Mouse (Mus musculus): Measurements from ENCODE around the gene Sox5. TPM values are rescaled to one million over a fixed set of nuclear protein-coding genes. Genes with fewer than 3 reads are reported as not detected.
"Not testable (repeated sequence)": the region's sequence is repeated elsewhere in the genome, so short reads cannot be mapped to it uniquely, and the experiment has no call there.

Gene Sox5
- polyA plus RNA-seq, 1 experiment from 2014 or later = 61.5 TPM

GRCm38 (mm10) chr6:144297131-144297530 lies 484.6 kb downstream of the Sox5 start:
- H3K4me1 ChIP-seq (replicated peaks; ENCODE audit: control insufficient read depth, insufficient read depth, low read length) = no peaks in the 10 kb centered on the region
- no peak for DNase-seq (ENCODE audit: low spot score)
- H3K4me2 ChIP-seq (ENCODE audit: low read depth, low read length, severe bottlenecking) = no peak overlapping the region
- WGBS = 94% methylated on average over 1 of the region's 1 CpGs
- no peaks in the 10 kb centered on the region for H3K27me3 ChIP-seq (ENCODE audit: control insufficient read depth, insufficient read depth, low read length)
- peaks cover 5% of the 10 kb centered on the region; the same call in 1 of the 2 replicates for H3K9me3 ChIP-seq (ENCODE audit: control insufficient read depth, low read length)
- no peak for ATAC-seq (replicated peaks; ENCODE audit: low FRiP score)
- H3K36me3 ChIP-seq (ENCODE audit: control insufficient read depth, insufficient read depth, low read length) = no peaks in the 10 kb centered on the region
- no peak overlapping the region for H3K9ac ChIP-seq (ENCODE audit: low read length)
- no peak overlapping the region for H3K4me3 ChIP-seq (ENCODE audit: low read depth, low read length)
- no peak overlapping the region for H3K27ac ChIP-seq (ENCODE audit: low read depth, low read length)

DNA sequence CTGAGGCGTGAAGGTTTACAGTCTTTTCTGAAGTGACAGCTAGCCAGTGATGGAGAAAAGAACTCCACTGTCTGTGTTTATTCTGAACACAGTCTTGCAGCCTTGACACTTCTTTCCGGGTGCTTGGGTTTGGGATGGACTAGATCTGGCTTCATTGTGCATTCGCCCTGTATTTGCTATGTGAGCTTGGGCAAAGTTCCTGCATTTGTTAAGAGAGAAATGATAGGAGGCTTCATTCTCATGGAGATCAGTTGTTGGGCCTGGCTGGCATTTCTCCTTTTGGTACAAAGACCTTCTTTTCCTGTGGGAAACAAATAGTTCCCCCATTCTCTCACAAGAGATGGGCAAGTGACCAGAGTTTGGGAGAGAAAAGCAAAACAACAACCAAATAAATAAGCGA lies 490.3 kb downstream of the Sox5 start:
- ATAC-seq (replicated peaks; ENCODE audit: low FRiP score) = no peak
- DNase-seq (ENCODE audit: low spot score) = no peak
- no peak overlapping the region for H3K4me2 ChIP-seq (ENCODE audit: low read depth, low read length, severe bottlenecking)
- WGBS = 89% methylated on average over 4 of the region's 4 CpGs
- no peak overlapping the region for H3K4me3 ChIP-seq (ENCODE audit: low read depth, low read length)
- peaks cover 5% of the 10 kb centered on the region; the same call in 1 of the 2 replicates for H3K9me3 ChIP-seq (ENCODE audit: control insufficient read depth, low read length)
- no peaks in the 10 kb centered on the region for H3K36me3 ChIP-seq (ENCODE audit: control insufficient read depth, insufficient read depth, low read length)
- H3K9ac ChIP-seq (ENCODE audit: low read length) = no peak overlapping the region
- no peak overlapping the region for H3K27ac ChIP-seq (ENCODE audit: low read depth, low read length)
- H3K27me3 ChIP-seq (ENCODE audit: control insufficient read depth, insufficient read depth, low read length) = no peaks in the 10 kb centered on the region
- no peaks in the 10 kb centered on the region for H3K4me1 ChIP-seq (replicated peaks; ENCODE audit: control insufficient read depth, insufficient read depth, low read length)

GRCm38 (mm10) chr6:144286122-144286521 lies 495.7 kb downstream of the Sox5 start:
- Histone ChIP-seq H3K4me3 (ENCODE audit: low read depth, low read length) (no peak overlapping the region), H3K27me3 (ENCODE audit: control insufficient read depth, insufficient read depth, low read length) (no peaks in the 10 kb centered on the region), H3K9me3 (ENCODE audit: control insufficient read depth, low read length) (no peaks in the 10 kb centered on the region; the same call in 1 of the 2 replicates), H3K9ac (ENCODE audit: low read length) (no peak overlapping the region), H3K27ac (ENCODE audit: low read depth, low read length) (no peak overlapping the region), H3K4me1 (replicated peaks; ENCODE audit: control insufficient read depth, insufficient read depth, low read length) (no peaks in the 10 kb centered on the region), H3K4me2 (ENCODE audit: low read depth, low read length, severe bottlenecking) (no peak overlapping the region), H3K36me3 (ENCODE audit: control insufficient read depth, insufficient read depth, low read length) (no peaks in the 10 kb centered on the region)
- no peak for DNase-seq (ENCODE audit: low spot score)
- ATAC-seq (replicated peaks; ENCODE audit: low FRiP score) = no peak
- 88% methylated on average over 4 of the region's 4 CpGs for WGBS

GRCm38 (mm10) chr6:144283191-144283590 lies 498.6 kb downstream of the Sox5 start:
- WGBS = 90% methylated on average over 4 of the region's 8 CpGs
- no peaks in the 10 kb centered on the region for H3K4me1 ChIP-seq (replicated peaks; ENCODE audit: control insufficient read depth, insufficient read depth, low read length)

DNA sequence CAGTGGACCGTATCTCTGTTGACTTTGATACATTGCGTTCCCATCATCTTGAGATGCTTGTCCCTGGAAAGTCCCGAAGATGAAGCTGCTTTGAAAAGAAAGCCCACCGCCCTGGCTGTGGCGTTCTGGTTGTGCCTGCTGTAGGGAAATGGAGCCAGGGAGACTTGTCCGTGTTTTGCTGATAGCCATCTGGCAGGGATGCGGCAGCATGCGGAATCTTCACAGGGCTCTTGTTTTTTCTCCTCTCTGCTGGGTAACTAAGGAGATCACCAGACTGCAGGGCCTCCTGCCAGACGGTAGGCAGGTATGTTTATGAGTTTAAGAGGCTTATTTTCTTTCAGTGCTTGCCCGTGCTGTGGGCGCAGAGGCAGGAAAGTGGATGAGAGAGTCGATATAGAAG lies 499.0 kb downstream of the Sox5 start:
- WGBS = 87% methylated on average over 12 of the region's 12 CpGs
- H3K4me1 ChIP-seq (replicated peaks; ENCODE audit: control insufficient read depth, insufficient read depth, low read length) = no peaks in the 10 kb centered on the region
- no peak for DNase-seq (ENCODE audit: low spot score)
- no peaks in the 10 kb centered on the region; the same call in 1 of the 2 replicates for H3K9me3 ChIP-seq (ENCODE audit: control insufficient read depth, low read length)
- H3K27me3 ChIP-seq (ENCODE audit: control insufficient read depth, insufficient read depth, low read length) = no peaks in the 10 kb centered on the region
- ATAC-seq (replicated peaks; ENCODE audit: low FRiP score) = no peak
- no peak overlapping the region for H3K4me2 ChIP-seq (ENCODE audit: low read depth, low read length, severe bottlenecking)
- no peak overlapping the region for H3K27ac ChIP-seq (ENCODE audit: low read depth, low read length)
- H3K36me3 ChIP-seq (ENCODE audit: control insufficient read depth, insufficient read depth, low read length) = no peaks in the 10 kb centered on the region
- no peak overlapping the region for H3K4me3 ChIP-seq (ENCODE audit: low read depth, low read length)
- H3K9ac ChIP-seq (ENCODE audit: low read length) = no peak overlapping the region

More at GRCm38 (mm10) chr6:144283191-144283590, 498.6 kb downstream of the Sox5 start:
- Histone ChIP-seq H3K27me3 (ENCODE audit: control insufficient read depth, insufficient read depth, low read length) (no peaks in the 10 kb centered on the region), H3K27ac (ENCODE audit: low read depth, low read length) (no peak overlapping the region), H3K4me2 (ENCODE audit: low read depth, low read length, severe bottlenecking) (no peak overlapping the region), H3K4me3 (ENCODE audit: low read depth, low read length) (no peak overlapping the region), H3K9me3 (ENCODE audit: control insufficient read depth, low read length) (no peaks in the 10 kb centered on the region; the same call in 1 of the 2 replicates), H3K36me3 (ENCODE audit: control insufficient read depth, insufficient read depth, low read length) (no peaks in the 10 kb centered on the region), H3K9ac (ENCODE audit: low read length) (no peak overlapping the region)
- DNase-seq (ENCODE audit: low spot score) = no peak
- ATAC-seq (replicated peaks; ENCODE audit: low FRiP score) = no peak

DNA sequence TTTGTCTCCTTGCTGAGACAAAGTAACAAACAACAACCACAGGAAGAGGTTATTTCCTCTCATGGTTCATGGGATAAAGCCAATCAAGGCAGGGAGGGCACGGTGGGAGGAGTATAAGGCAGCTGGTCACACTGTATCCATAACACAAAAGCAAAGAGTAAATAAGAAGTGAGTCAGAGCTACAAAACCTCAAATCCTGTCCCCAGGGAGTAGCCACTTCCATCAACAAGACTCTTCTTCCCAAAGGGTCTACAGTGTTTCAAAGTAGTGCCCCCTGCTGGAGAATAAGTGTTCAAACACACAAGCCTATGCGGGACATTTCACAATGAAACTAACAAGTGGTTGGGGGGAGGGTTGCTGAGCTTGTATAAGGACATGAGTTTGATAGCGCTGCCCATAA lies 500.1 kb downstream of the Sox5 start:
- Histone ChIP-seq H3K36me3 (ENCODE audit: control insufficient read depth, insufficient read depth, low read length) (no peaks in the 10 kb centered on the region), H3K9me3 (ENCODE audit: control insufficient read depth, low read length) (no peaks in the 10 kb centered on the region; the same call in 1 of the 2 replicates), H3K9ac (ENCODE audit: low read length) (no peak overlapping the region), H3K27ac (ENCODE audit: low read depth, low read length) (no peak overlapping the region), H3K4me3 (ENCODE audit: low read depth, low read length) (no peak overlapping the region), H3K4me2 (ENCODE audit: low read depth, low read length, severe bottlenecking) (no peak overlapping the region), H3K27me3 (ENCODE audit: control insufficient read depth, insufficient read depth, low read length) (no peaks in the 10 kb centered on the region), H3K4me1 (replicated peaks; ENCODE audit: control insufficient read depth, insufficient read depth, low read length) (no peaks in the 10 kb centered on the region)
- ATAC-seq (replicated peaks; ENCODE audit: low FRiP score) (no peak), DNase-seq (ENCODE audit: low spot score) (no peak)
- WGBS = 99% methylated on average over 3 of the region's 3 CpGs

DNA sequence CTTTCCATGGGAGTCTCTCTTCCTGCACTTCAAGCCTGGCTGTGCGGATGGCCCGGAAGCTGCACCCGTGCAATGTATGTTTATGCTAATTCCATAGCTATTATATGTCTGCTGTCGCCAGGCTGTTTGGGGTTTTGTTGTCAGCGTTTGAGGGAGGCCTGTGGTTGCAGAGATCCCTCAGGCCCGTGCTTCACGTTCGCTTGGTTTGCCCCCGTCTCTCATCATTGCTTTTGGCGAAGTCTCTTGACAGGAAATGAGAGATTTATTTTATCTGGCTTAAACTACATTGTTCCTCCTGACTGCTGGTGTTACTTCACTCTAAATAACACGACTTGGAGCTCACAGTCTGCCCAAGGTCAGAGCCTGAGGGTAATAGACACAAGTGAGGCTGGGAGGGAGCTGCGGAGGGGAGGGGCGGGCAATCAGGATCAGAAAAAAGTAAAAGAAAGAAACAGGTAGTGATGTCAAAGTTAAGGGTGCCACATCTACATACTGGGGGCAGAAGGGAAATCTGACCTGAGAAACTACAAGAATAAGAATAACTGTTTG lies 503.2 kb downstream of the Sox5 start:
- 79% methylated on average over 13 of the region's 13 CpGs for WGBS
- ATAC-seq (replicated peaks; ENCODE audit: low FRiP score) (no peak), DNase-seq (ENCODE audit: low spot score) (no peak)
- H3K27me3 ChIP-seq (ENCODE audit: control insufficient read depth, insufficient read depth, low read length) = no peaks in the 10 kb centered on the region
- H3K4me2 ChIP-seq (ENCODE audit: low read depth, low read length, severe bottlenecking) = no peak overlapping the region
- no peak overlapping the region for H3K4me3 ChIP-seq (ENCODE audit: low read depth, low read length)
- no peaks in the 10 kb centered on the region; the same call in 1 of the 2 replicates for H3K4me1 ChIP-seq (replicated peaks; ENCODE audit: control insufficient read depth, insufficient read depth, low read length)
- H3K27ac ChIP-seq (ENCODE audit: low read depth, low read length) = no peak overlapping the region
- no peaks in the 10 kb centered on the region; the same call in 1 of the 2 replicates for H3K9me3 ChIP-seq (ENCODE audit: control insufficient read depth, low read length)
- no peaks in the 10 kb centered on the region for H3K36me3 ChIP-seq (ENCODE audit: control insufficient read depth, insufficient read depth, low read length)
- no peak overlapping the region for H3K9ac ChIP-seq (ENCODE audit: low read length)

DNA sequence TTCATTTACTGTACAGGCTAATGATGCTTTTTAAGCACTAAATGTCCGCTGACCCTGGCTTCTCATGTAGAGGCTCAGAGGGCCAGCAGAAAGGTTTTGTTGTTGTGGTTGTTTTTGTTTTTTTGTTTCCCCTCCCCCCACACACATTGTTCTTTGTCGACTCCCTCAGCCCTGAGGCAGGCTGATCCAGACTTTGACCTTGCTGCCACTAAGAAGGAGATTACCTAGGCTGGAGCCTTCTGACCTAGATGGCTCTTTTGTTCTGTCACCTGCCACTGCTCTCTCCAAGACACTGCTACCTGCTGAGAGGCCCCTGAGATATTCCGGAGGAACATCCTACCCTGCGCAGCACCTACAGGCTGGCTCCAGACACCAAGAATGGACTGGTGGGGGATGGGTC lies 508.4 kb downstream of the Sox5 start:
- not testable (repeated sequence) for H3K4me3 ChIP-seq (ENCODE audit: low read depth, low read length); H3K9me3 ChIP-seq (ENCODE audit: control insufficient read depth, low read length); ATAC-seq (replicated peaks; ENCODE audit: low FRiP score); H3K36me3 ChIP-seq (ENCODE audit: control insufficient read depth, insufficient read depth, low read length); H3K9ac ChIP-seq (ENCODE audit: low read length); DNase-seq (ENCODE audit: low spot score); H3K27me3 ChIP-seq (ENCODE audit: control insufficient read depth, insufficient read depth, low read length); H3K27ac ChIP-seq (ENCODE audit: low read depth, low read length); H3K4me2 ChIP-seq (ENCODE audit: low read depth, low read length, severe bottlenecking); H3K4me1 ChIP-seq (replicated peaks; ENCODE audit: control insufficient read depth, insufficient read depth, low read length)
- WGBS = 15% methylated on average over 4 of the region's 4 CpGs

GRCm38 (mm10) chr6:144271326-144271725 lies 510.5 kb downstream of the Sox5 start:
- Histone ChIP-seq H3K4me1 (replicated peaks; ENCODE audit: control insufficient read depth, insufficient read depth, low read length) (no peaks in the 10 kb centered on the region; the same call in 1 of the 2 replicates), H3K27ac (ENCODE audit: low read depth, low read length) (no peak overlapping the region), H3K4me2 (ENCODE audit: low read depth, low read length, severe bottlenecking) (no peak overlapping the region), H3K4me3 (ENCODE audit: low read depth, low read length) (no peak overlapping the region), H3K27me3 (ENCODE audit: control insufficient read depth, insufficient read depth, low read length) (no peaks in the 10 kb centered on the region), H3K36me3 (ENCODE audit: control insufficient read depth, insufficient read depth, low read length) (no peaks in the 10 kb centered on the region), H3K9ac (ENCODE audit: low read length) (no peak overlapping the region), H3K9me3 (ENCODE audit: control insufficient read depth, low read length) (no peaks in the 10 kb centered on the region)
- 89% methylated on average over 2 of the region's 2 CpGs for WGBS
- DNase-seq (ENCODE audit: low spot score) (no peak), ATAC-seq (replicated peaks; ENCODE audit: low FRiP score) (no peak)

Data from forebrain, embryonic 11.5 days (tissue).